Comparison of ENCODE assay signal across 19 mouse cellular contexts in genomic region chr3:83784726-83785125, GRCm38 (mm10). TPM values are rescaled to one million over a fixed set of nuclear protein-coding genes. Genes with fewer than 3 reads are reported as not detected.
A peak's percentile ranks its signal among the peaks of the same experiment; 100 is the strongest.
DNase-seq lines count a peak whose midpoint lies in the region; ATAC-seq lines count a peak whose summit lies in the region.
"Had no signal": no experiment of that assay in that cellular context is flagged by ENCODE, and none has a peak within 500 bp of the region (broad histone marks: within the 10 kb centered on the region; RNA-seq: fewer than 3 reads in every experiment).

No protein-coding gene starts in this region.

- H3K9me3 ChIP-seq in lung, embryonic 16.5 days (ENCODE audit: control insufficient read depth, low read length): peaks cover 2% of the 10 kb centered on the region; the same call in 1 of the 2 replicates
- H3K9me3 ChIP-seq in embryonic facial prominence, embryonic 10.5 days: peaks cover 4% of the 10 kb centered on the region; the same call in 1 of the 2 replicates
- no peaks in the 10 kb centered on the region for H3K9me3 ChIP-seq in limb, embryonic 10.5 days (replicated peaks)
- H3K9me3 ChIP-seq: G1E; heart, embryonic 15.5 days had no signal

- no peak for ATAC-seq in lung, embryonic 16.5 days (ENCODE audit: low read depth)

- no peaks in the 10 kb centered on the region; the same call in 1 of the 2 replicates for H3K27me3 ChIP-seq in lung, embryonic 16.5 days (ENCODE audit: control insufficient read depth, insufficient read depth, low read depth, low read length)
- H3K27me3 ChIP-seq in embryonic facial prominence, embryonic 10.5 days (replicated peaks; ENCODE audit: low read depth, poor library complexity, severe bottlenecking): peaks cover 25% of the 10 kb centered on the region
- H3K27me3 ChIP-seq in limb, embryonic 10.5 days (ENCODE audit: low read depth, poor library complexity, severe bottlenecking): peaks cover 8% of the 10 kb centered on the region

- no peaks in the 10 kb centered on the region for H3K36me3 ChIP-seq in lung, embryonic 16.5 days (ENCODE audit: control insufficient read depth, insufficient read depth, low read length)
- peaks cover 6% of the 10 kb centered on the region; the same call in 1 of the 2 replicates for H3K36me3 ChIP-seq in embryonic facial prominence, embryonic 10.5 days (replicated peaks)
- H3K36me3 ChIP-seq in limb, embryonic 10.5 days: peaks cover 7% of the 10 kb centered on the region
- H3K36me3 ChIP-seq: G1E; heart, embryonic 15.5 days had no signal

- H3K4me3 ChIP-seq in lung, embryonic 16.5 days (ENCODE audit: low read length): no peak overlapping the region
- peak overlapping the region; percentile 29; the same call in 1 of the 2 replicates for H3K4me3 ChIP-seq in embryonic facial prominence, embryonic 10.5 days
- H3K4me3 ChIP-seq in limb, embryonic 10.5 days: peak overlapping the region; percentile 13; the same call in 1 of the 2 replicates
- H3K4me3 ChIP-seq: heart, adult 2 months; heart, embryonic 15.5 days had no signal

- no peak overlapping the region for H3K4me2 ChIP-seq in lung, embryonic 16.5 days (ENCODE audit: low read depth, low read length)
- H3K4me2 ChIP-seq: liver, embryonic 11.5 days had no signal

- 79% methylated on average over 3 of the region's 3 CpGs for WGBS in lung, embryonic 16.5 days
- WGBS in embryonic facial prominence, embryonic 10.5 days: 32% methylated on average over 3 of the region's 3 CpGs
- WGBS in limb, embryonic 10.5 days: 17% methylated on average over 3 of the region's 3 CpGs

- peak overlapping the region; percentile 75; the same call in 1 of the 2 replicates for H3K27ac ChIP-seq in lung, embryonic 16.5 days (ENCODE audit: low read length)
- H3K27ac ChIP-seq in embryonic facial prominence, embryonic 10.5 days (replicated peaks): peak overlapping the region; percentile 81
- H3K27ac ChIP-seq in limb, embryonic 10.5 days: peak overlapping the region; percentile 86
- H3K27ac ChIP-seq: heart, adult 2 months; heart, embryonic 15.5 days had no signal

- peaks cover 16% of the 10 kb centered on the region for H3K4me1 ChIP-seq in lung, embryonic 16.5 days (replicated peaks; ENCODE audit: control insufficient read depth, insufficient read depth, low read length)
- H3K4me1 ChIP-seq in embryonic facial prominence, embryonic 10.5 days: peaks cover 54% of the 10 kb centered on the region
- peaks cover 46% of the 10 kb centered on the region for H3K4me1 ChIP-seq in limb, embryonic 10.5 days

- H3K9ac ChIP-seq in lung, embryonic 16.5 days (ENCODE audit: low read length): no peak overlapping the region
- H3K9ac ChIP-seq: heart, embryonic 15.5 days; lung, embryonic 14.5 days had no signal

- intact Hi-C loops in heart, postnatal 25 days (cut with DNase I): no loop called here

- peak; percentile 67 for DNase-seq in heart, adult 11 months
- no peak for DNase-seq in heart, postnatal 25 days (ENCODE audit: low spot score)
- no peak for DNase-seq in lung, postnatal 25 days (ENCODE audit: low spot score)
- peak; percentile 73 for DNase-seq in embryonic facial prominence, embryonic 10.5 days (ENCODE audit: low spot score)
- DNase-seq in limb, embryonic 10.5 days (ENCODE audit: low spot score): peak; percentile 64
- no peak for DNase-seq in right cerebral cortex, adult 18-20 months
- DNase-seq in liver: no peak
- DNase-seq: adrenal gland, postnatal 14 days; cerebellum, adult 9-11 months; gastrocnemius, postnatal 14 days; heart, adult 2 months; kidney, adult 2 months; midbrain, embryonic 14.5 days; retina, postnatal 1 day had no signal

RNA-seq across cellular contexts. Expression of gene Sfrp2, which starts 18.6 kb away (rescaled TPM):
- total RNA-seq in heart, postnatal 25 days (2021): 1 to 10 TPM; 5.1 to 7.1 TPM
- polyA plus RNA-seq in lung, embryonic 16.5 days (2015; fragmentation: Nextera tagmentation; extraction: Ambion mirVana): 76.7 and 83.2 TPM in 2 replicates
- 153 and 166 TPM in 2 replicates for polyA plus RNA-seq in embryonic facial prominence, embryonic 10.5 days (2016; fragmentation: Nextera tagmentation; extraction: Ambion mirVana)
- polyA plus RNA-seq in limb, embryonic 10.5 days (2016; fragmentation: Nextera tagmentation; extraction: Ambion mirVana): 63.6 and 92.5 TPM in 2 replicates
- polyA plus RNA-seq: G1E had no signal

RNA-seq across cellular contexts. Expression of gene Tlr2, which starts 56.8 kb away (rescaled TPM):
- total RNA-seq in heart, postnatal 25 days (2021): 1 to 10 TPM; 2.1 to 2.8 TPM
- 4.0 and 4.8 TPM in 2 replicates for polyA plus RNA-seq in lung, embryonic 16.5 days (2015; fragmentation: Nextera tagmentation; extraction: Ambion mirVana)
- 1.1 and 2.0 TPM in 2 replicates for polyA plus RNA-seq in embryonic facial prominence, embryonic 10.5 days (2016; fragmentation: Nextera tagmentation; extraction: Ambion mirVana)
- polyA plus RNA-seq in limb, embryonic 10.5 days (2016; fragmentation: Nextera tagmentation; extraction: Ambion mirVana): 0.74 and 1.2 TPM in 2 replicates
- polyA plus RNA-seq: G1E had no signal

Comparison
In these comparisons a context has a peak if more than half of its experiments do, and no peak if none do; other contexts are left out.
1. DNase-seq: peak in heart, adult 11 months (single experiment), embryonic facial prominence, embryonic 10.5 days (single experiment) and limb, embryonic 10.5 days (single experiment); none in heart, postnatal 25 days (single experiment), lung, postnatal 25 days (single experiment), right cerebral cortex, adult 18-20 months (single experiment) and liver (single experiment).
2. Peak in every context shown above with its lines, with median percentiles within 50 percentile points of each other: H3K27ac ChIP-seq.